Mouse (Mus musculus) hindbrain, embryonic 15.5 days (tissue): Measurements from ENCODE around the gene Golga7b. TPM values are rescaled to one million over a fixed set of nuclear protein-coding genes. Genes with fewer than 3 reads are reported as not detected.
A peak's percentile ranks its signal among the peaks of the same experiment; 100 is the strongest.

Source experiments
- ATAC-seq: fragments of 200-750 bp; cut with Nextera tagmentation; 2 replicates; pipeline ENCODE4 v1.8.0; 2017; ENCODE audit warnings: low read depth, moderate number of reproducible peaks, moderate TSS enrichment; ENCODE audit not compliant: low FRiP score
- H3K27ac ChIP-seq: fragments of 300-500 bp; sonication (generic); replicated peaks from 2 replicates; pipeline ENCODE4 v1.5.1; 2015; ENCODE audit warnings: mild to moderate bottlenecking, inconsistent platforms
- H3K27me3 ChIP-seq: fragments of 300-500 bp; sonication (generic); 2 replicates; pipeline ENCODE4 v1.6.1; 2015; ENCODE audit warnings: control low read depth, inconsistent platforms
- H3K36me3 ChIP-seq: fragments of 300-500 bp; sonication (generic); 2 replicates; pipeline ENCODE4 v1.6.1; 2015; ENCODE audit warnings: control low read depth, inconsistent platforms
- H3K4me1 ChIP-seq: fragments of 300-500 bp; sonication (generic); replicated peaks from 2 replicates; pipeline ENCODE4 v1.6.1; 2015; ENCODE audit warnings: control low read depth, inconsistent platforms
- H3K4me2 ChIP-seq: fragments of 300-500 bp; sonication (generic); 2 replicates; pipeline ENCODE4 v1.6.1; 2015; ENCODE audit warnings: moderate library complexity, mild to moderate bottlenecking, inconsistent platforms
- H3K4me3 ChIP-seq: fragments of 300-500 bp; sonication (generic); 2 replicates; pipeline ENCODE4 v1.5.1; 2015; ENCODE audit warnings: mild to moderate bottlenecking, inconsistent platforms
- H3K9ac ChIP-seq: fragments of 300-500 bp; sonication (generic); 2 replicates; pipeline ENCODE4 v1.6.1; 2015; ENCODE audit warnings: inconsistent platforms
- H3K9me3 ChIP-seq: fragments of 300-500 bp; sonication (generic); 2 replicates; pipeline ENCODE4 v1.6.1; 2016; ENCODE audit warnings: control low read depth, inconsistent platforms
- WGBS: fragments of 180-500 bp; shearing (Covaris S2); methylation state at CpG from one replicate; pipeline ENCODE4 v1.1.7; 2015; 5-methylcytosine and 5-hydroxymethylcytosine counted together
- polyA plus RNA-seq: library from polyadenylated mRNA; unstranded; fragments of >200 nt; fragmentation: Nextera tagmentation; extraction: Ambion mirVana; gene quantifications from 2 replicates; pipeline ENCODE4 v1.2.1, GENCODE M21; 2015

Golga7b gene
- polyA plus RNA-seq, 1 experiment from 2014 or later: 68.4 TPM

DNA sequence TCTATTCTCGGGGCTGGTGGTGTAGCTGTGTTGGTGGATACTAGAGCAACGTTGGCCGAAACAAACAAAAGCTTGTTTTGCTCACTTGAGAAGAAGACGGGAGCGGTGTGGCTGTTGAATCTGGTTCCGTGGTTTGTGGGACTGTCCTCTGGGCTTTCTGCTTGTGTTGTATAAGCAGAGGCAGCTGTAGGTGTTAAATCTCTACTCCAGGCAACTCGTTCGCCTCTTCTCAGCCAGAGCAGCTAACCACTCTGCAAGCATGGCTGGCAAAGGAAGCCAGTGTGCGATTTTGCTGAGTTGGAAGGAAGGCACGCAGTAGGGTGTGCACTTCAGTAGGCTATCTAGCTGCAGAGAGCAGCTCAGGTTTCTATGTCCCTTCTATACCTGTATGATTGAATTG, 20.9 kb upstream of the Golga7b start:
- ATAC-seq: no peak
- Histone ChIP-seq H3K9ac (no peak overlapping the region), H3K36me3 (no peaks in the 10 kb centered on the region), H3K4me1 (peaks cover 9% of the 10 kb centered on the region), H3K9me3 (no peaks in the 10 kb centered on the region), H3K4me2 (no peak overlapping the region), H3K4me3 (no peak overlapping the region), H3K27me3 (no peaks in the 10 kb centered on the region), H3K27ac (no peak overlapping the region)
- 88% methylated on average over 10 of the region's 10 CpGs for WGBS

DNA sequence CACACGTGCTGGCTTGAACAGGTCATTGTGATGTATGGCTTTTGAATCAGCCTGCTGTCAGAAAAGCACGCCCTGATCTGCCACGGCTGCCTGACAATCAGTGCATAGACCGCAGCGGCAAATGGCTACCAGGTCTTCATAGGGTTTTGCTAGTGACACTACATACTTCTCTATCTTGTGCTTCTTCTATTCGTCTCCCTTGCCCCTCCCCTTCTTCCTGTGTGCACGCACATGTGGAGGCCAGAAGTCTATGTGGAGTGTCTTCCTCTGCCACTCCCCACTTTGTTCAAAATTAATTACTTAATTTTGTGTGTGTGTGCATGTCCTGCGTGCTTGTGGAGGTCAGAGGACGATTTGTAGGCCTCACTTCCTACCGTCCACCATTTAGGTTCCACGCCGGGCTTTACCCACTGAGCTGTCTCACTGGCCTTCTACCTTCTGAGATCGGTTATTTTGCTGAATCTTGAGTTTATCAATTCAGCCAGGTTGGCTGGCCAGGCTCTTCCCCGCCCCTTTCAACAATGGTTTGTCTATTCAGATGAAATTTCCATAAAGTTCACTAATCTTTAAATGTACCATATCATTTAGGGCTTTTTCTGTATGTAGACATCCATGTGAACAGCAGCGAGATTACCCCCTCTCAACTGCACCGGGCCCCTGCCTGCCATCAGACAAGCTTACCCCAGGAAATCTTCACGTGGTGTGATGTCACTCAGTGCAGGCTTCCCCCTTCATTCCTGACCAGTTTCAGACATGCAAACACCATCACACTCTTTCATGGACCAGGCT, 17.7 kb upstream of the Golga7b start:
- Histone ChIP-seq H3K9me3 (no peaks in the 10 kb centered on the region), H3K27me3 (no peaks in the 10 kb centered on the region), H3K4me3 (no peak overlapping the region), H3K27ac (no peak overlapping the region), H3K9ac (no peak overlapping the region), H3K36me3 (no peaks in the 10 kb centered on the region), H3K4me2 (no peak overlapping the region), H3K4me1 (peaks cover 9% of the 10 kb centered on the region)
- ATAC-seq: 0 out of 2 replicates have a peak, but pooled peaks have one; percentile 30
- WGBS: 63% methylated on average over 17 of the region's 17 CpGs

DNA sequence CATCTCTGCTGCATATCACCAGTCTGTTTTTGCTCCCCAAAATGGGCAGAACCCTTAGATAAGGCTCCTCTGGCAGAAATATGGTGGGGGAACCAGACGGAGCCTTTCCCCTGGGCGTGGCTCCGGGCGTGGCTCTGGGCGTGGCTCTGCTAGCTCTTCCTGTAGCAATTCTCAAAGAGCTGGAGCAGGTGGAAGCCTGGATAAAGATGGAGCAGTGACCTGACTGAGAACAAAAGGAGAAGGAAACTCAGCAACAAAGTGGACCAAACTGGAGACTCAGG, 17.1 kb upstream of the Golga7b start:
- Histone ChIP-seq H3K4me1 (peaks cover 9% of the 10 kb centered on the region), H3K27ac (no peak overlapping the region), H3K9me3 (no peaks in the 10 kb centered on the region), H3K9ac (no peak overlapping the region), H3K36me3 (no peaks in the 10 kb centered on the region), H3K4me2 (no peak overlapping the region), H3K27me3 (no peaks in the 10 kb centered on the region), H3K4me3 (no peak overlapping the region)
- ATAC-seq: no peak
- WGBS: 82% methylated on average over 5 of the region's 5 CpGs

DNA sequence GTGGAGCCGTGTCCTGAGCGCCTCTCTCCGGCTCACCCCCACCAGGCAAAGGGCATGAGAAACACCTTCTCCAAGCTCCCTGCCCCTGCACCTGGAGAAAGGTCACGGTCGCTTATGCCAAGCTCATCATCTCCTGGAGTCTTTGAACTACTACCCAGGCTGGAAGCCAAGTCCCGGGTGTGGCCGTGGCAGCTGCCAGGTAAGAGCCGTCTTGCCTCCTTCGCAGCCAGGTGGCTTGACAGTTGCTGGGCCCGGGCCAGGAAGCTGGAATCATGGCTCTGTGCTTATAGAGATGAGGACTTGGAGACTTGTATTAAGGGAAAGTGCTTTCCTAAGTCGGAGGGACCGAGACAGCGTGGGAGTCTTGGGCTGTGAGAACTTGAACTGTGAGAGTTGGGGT, 16.4 kb upstream of the Golga7b start:
- Histone ChIP-seq H3K4me3 (no peak overlapping the region), H3K36me3 (no peaks in the 10 kb centered on the region), H3K27ac (no peak overlapping the region), H3K4me1 (peaks cover 9% of the 10 kb centered on the region), H3K4me2 (no peak overlapping the region), H3K27me3 (no peaks in the 10 kb centered on the region), H3K9me3 (no peaks in the 10 kb centered on the region), H3K9ac (no peak overlapping the region)
- WGBS: 84% methylated on average over 13 of the region's 13 CpGs
- ATAC-seq: no peak

DNA sequence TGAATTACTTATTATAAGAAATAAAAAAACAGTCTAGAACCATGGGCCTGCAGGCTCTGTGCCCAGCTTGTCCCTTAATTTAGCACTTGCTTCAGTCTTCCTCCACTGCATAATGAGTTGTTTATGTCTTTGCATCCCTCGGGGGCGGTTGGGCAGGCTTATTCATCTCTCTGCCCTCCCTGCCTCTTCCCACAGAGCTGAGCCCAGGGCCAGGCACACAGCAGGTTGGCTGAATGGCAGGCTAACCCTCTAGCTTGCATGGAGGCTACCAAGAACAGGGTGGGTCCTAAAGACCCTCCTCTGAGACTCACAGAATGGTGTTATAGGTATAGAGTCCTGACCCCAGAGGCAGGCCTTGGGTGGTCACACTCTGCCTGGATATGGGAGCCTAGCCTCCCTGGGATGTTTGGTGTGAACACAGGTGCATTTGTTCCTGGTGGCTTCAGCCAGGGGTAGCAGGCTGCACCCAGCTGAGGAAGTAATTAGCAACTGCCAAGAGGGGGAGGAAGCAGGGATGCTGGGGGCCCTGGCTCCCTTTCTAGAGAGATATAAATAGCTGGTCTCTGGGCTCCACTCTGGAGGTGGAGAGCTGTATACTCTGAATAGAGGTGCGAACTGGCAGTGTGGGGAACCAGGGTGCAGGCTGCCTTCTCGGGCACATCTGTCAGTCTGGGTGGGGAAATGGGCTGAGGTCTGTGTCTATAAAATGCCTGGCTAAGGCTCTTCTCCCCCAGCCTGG, 9.6 kb upstream of the Golga7b start:
- no peak overlapping the region for H3K27ac ChIP-seq
- H3K9ac ChIP-seq: no peak overlapping the region
- peaks cover 8% of the 10 kb centered on the region for H3K4me1 ChIP-seq
- H3K4me2 ChIP-seq: no peak overlapping the region
- 25% methylated on average over 4 of the region's 4 CpGs for WGBS
- H3K36me3 ChIP-seq: no peaks in the 10 kb centered on the region
- no peak overlapping the region for H3K4me3 ChIP-seq
- no peaks in the 10 kb centered on the region for H3K27me3 ChIP-seq
- ATAC-seq: peak; percentile 54; the same call in 1 of the 2 replicates
- no peaks in the 10 kb centered on the region for H3K9me3 ChIP-seq

DNA sequence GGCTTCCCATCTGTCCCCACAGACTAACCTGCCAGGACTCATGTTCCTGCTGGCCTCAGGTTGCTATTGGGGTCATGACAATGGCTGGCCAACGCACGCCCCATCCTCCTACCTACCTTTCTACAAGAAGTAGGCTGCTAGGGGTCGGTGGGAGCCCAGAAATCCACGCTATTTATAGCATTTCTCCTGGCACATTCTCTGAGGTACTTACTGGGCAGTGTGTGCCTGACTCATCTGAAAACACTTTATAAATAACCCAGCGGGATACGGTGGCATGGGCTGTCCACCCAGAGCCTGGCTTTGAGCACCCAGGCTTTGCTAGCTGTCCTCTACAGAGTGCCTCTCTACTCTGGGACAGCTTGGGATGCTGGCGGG, 9.0 kb upstream of the Golga7b start:
- Histone ChIP-seq H3K4me2 (no peak overlapping the region), H3K4me3 (no peak overlapping the region), H3K27ac (no peak overlapping the region), H3K27me3 (no peaks in the 10 kb centered on the region), H3K4me1 (peaks cover 8% of the 10 kb centered on the region), H3K9ac (no peak overlapping the region), H3K9me3 (no peaks in the 10 kb centered on the region), H3K36me3 (no peaks in the 10 kb centered on the region)
- 70% methylated on average over 7 of the region's 7 CpGs for WGBS
- no peak for ATAC-seq

DNA sequence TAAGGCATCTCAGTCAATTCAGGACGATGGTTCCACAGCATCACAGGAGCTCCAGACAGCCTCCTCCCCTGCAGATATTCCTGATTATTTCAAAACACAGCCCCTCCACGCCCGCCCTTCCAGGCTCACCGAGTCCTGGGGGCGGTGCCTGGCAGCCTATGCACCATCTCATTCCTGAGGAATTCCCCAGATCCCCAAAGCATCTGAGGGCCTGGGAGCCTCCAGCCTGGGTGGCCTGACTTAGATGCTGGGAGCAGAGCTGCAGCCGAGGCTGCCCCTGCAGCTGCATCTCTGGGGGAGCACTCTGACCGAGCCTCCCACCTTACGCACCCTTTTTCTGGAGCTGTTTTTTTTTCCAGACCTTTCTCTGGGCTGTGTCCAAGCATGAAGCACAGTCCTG, 6.5 kb upstream of the Golga7b start:
- no peaks in the 10 kb centered on the region for H3K9me3 ChIP-seq
- no peak overlapping the region for H3K27ac ChIP-seq
- WGBS: 51% methylated on average over 8 of the region's 8 CpGs
- ATAC-seq: no peak
- H3K4me3 ChIP-seq: no peak overlapping the region
- no peaks in the 10 kb centered on the region for H3K36me3 ChIP-seq
- H3K4me1 ChIP-seq: peaks cover 8% of the 10 kb centered on the region
- no peaks in the 10 kb centered on the region for H3K27me3 ChIP-seq
- H3K9ac ChIP-seq: no peak overlapping the region
- H3K4me2 ChIP-seq: no peak overlapping the region

DNA sequence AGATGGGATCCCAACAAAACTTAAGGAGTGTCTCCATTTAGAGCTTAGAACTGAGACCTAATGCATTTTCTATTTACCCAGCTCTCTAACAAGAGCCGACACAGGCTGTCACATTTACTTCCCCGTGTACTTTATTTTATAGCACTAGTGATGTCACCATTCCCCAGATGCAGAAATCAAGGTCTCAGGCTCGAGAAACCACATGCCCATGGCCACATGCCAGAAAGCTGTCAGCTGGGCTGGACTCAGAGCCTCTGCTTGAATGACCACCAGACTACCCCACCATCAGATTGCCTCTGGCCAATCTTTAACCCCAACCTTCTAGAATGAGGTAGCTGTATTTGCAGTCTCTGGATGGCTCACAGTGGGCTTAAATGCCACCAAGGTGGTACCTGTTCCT, 4.0 kb upstream of the Golga7b start:
- Histone ChIP-seq H3K36me3 (no peaks in the 10 kb centered on the region), H3K4me2 (no peak overlapping the region), H3K4me1 (no peaks in the 10 kb centered on the region), H3K4me3 (no peak overlapping the region), H3K9ac (no peak overlapping the region), H3K9me3 (no peaks in the 10 kb centered on the region), H3K27ac (no peak overlapping the region), H3K27me3 (no peaks in the 10 kb centered on the region)
- no peak for ATAC-seq
- 65% methylated on average over 3 of the region's 3 CpGs for WGBS

DNA sequence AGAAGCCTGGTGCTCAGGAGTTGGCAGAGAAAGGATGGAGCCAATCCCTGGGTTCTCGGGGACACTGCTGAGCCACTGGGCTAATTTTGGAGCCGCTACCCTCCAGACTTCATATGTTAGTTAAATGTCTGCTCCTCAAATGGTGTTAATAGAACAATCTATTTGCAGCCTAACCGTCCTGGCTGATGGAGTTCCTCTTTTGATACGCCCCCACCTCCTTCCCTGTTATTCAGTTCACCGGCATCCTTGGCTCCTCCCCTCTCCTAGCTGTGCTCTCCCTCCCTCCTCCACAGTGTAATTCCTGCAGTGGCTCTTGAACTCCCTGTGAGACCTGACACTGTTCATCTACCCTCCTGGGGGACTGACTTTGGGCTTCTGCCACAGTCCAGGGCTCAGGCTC, 748 bp upstream of the Golga7b start:
- H3K4me3 ChIP-seq: no peak overlapping the region
- 40% methylated on average over 5 of the region's 5 CpGs for WGBS
- no peaks in the 10 kb centered on the region for H3K36me3 ChIP-seq
- no peak overlapping the region for H3K27ac ChIP-seq
- no peaks in the 10 kb centered on the region for H3K9me3 ChIP-seq
- no peaks in the 10 kb centered on the region; the same call in 1 of the 2 replicates for H3K27me3 ChIP-seq
- ATAC-seq: no peak
- H3K4me1 ChIP-seq: no peaks in the 10 kb centered on the region
- no peak overlapping the region for H3K4me2 ChIP-seq
- no peak overlapping the region for H3K9ac ChIP-seq

DNA sequence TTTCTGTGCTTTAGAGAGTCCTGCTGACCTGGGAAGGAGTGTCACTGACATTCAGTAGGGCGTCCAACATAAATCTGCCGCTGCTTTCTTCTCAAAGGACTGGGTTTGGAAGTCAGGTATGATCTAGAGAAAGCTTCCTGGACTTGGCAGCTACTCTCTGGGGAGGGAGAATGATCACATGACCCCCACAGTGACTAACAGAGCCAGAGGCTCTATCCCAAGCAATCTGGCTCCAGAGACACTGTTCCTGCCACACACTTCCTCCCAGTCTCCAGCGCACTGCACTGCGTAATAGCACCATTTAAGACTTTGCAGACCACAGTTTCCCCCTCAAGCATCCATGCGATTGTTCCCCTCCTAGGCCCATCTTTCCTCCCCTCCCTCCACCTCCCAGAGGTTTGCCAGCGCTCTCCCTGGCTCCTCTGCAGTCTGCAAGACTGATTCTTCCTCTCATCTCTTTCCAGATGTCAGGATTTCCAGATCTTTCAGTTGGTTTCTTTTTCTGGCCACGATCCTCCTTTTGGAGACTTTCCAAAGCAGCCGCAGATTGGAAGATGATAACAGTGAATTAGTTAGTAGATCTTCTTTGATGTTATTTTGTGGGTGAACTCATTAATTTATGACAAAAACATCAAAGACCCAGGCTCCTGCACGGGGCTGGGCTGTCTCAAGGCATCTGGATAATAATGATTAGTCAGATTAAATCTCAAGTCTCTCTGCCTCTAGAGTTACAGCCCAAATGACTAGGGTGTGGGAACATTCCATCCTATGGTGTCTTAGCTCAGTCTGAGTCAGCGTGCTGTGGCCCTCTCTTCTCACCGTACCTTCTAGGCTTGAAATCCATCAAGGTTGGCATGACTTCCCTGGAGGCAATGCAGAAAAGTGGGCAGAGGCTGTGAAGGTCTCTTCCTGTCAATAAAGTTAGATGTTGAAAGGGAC, 2.9 kb downstream of the Golga7b start:
- ATAC-seq: no peak
- Histone ChIP-seq H3K9ac (no peak overlapping the region), H3K36me3 (no peaks in the 10 kb centered on the region), H3K9me3 (no peaks in the 10 kb centered on the region), H3K4me2 (no peak overlapping the region), H3K4me3 (no peak overlapping the region), H3K27me3 (peaks cover 8% of the 10 kb centered on the region; the same call in 1 of the 2 replicates), H3K4me1 (peaks cover 7% of the 10 kb centered on the region), H3K27ac (no peak overlapping the region)
- 69% methylated on average over 11 of the region's 11 CpGs for WGBS

DNA sequence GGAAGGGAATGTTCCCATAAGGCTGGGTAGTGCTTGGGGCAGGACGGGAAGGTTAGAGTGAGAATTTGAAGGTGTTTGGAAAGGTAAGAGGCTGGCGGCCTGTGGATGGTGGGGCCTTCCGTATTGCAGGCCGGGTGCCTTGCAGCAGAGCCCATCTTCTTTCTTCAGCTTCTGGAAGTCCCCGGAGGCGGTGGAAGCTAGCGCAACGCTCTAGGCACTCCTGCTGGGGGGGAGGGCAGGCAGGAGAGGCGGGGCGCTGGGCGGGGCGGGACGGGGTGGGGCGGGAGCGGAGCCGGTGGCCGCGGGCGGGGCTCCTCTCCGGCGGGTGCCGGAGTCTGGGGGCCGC, 8.0 kb downstream of the Golga7b start:
- Histone ChIP-seq H3K4me2 (peak overlapping the region; percentile 62), H3K4me1 (peaks cover 34% of the 10 kb centered on the region), H3K4me3 (peak overlapping the region; percentile 45), H3K9ac (peak overlapping the region; percentile 55), H3K36me3 (no peaks in the 10 kb centered on the region), H3K27ac (peak overlapping the region; percentile 80), H3K9me3 (no peaks in the 10 kb centered on the region), H3K27me3 (0 out of 2 replicates have a peak, but pooled peaks cover 8% of the 10 kb centered on the region)
- under 1% methylated on average over 8 of the region's 23 CpGs for WGBS
- peak; percentile 67 for ATAC-seq
